Comparison of ENCODE assay signal across 18 mouse cellular contexts in the genomic region with DNA sequence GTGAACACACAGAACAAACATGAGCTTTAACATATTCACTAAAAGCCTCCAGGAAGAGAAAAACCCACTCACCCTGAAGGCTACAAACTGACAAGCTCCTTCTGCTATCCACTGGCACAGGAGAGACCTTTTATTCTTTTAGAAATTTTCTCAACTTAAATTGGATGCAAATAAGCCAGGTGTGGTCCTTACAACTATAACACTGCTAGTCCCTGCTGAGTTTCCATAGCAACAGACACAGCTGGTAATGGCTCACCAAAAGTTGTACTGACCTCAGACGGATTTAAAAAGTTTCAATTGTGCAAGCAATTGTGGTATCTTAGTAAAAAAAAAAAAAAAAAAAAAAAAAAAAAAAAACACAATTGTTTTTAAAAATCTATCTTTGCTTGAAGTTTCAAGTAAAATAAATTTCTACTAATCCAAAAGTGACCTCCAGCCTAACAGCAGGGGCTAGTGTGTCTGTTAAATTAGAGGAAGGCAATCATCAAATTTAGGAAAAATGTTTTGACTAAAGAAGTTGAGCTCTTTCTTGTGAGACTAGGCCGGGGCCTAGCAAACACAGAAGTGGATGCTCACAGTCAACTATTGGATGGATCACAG. TPM values are rescaled to one million over a fixed set of nuclear protein-coding genes. Genes with fewer than 3 reads are reported as not detected.
DNase-seq lines count a peak whose midpoint lies in the region; ATAC-seq and TF ChIP-seq lines count a peak whose summit lies in the region.
"Had no signal": no experiment of that assay in that cellular context is flagged by ENCODE, and none has a peak within 500 bp of the region (broad histone marks: within the 10 kb centered on the region; RNA-seq: fewer than 3 reads in every experiment).

No protein-coding gene starts in this region.

- no peak overlapping the region for H3K9ac ChIP-seq in midbrain, postnatal 0 days (replicated peaks; ENCODE audit: low read length, poor library complexity, severe bottlenecking)
- no peak overlapping the region for H3K9ac ChIP-seq in midbrain, embryonic 13.5 days (replicated peaks)
- no peak overlapping the region for H3K9ac ChIP-seq in embryonic facial prominence, embryonic 11.5 days (replicated peaks; ENCODE audit: low read length)
- H3K9ac ChIP-seq: liver, postnatal 0 days had no signal

- no peak overlapping the region for H3K4me3 ChIP-seq in midbrain, postnatal 0 days (ENCODE audit: low read depth, low read length)
- no peak overlapping the region for H3K4me3 ChIP-seq in midbrain, embryonic 13.5 days (replicated peaks)
- H3K4me3 ChIP-seq in embryonic facial prominence, embryonic 11.5 days (ENCODE audit: low read depth, low read length) = no peak overlapping the region
- H3K4me3 ChIP-seq: megakaryocyte, embryonic 14.5 days had no signal

- WGBS in midbrain, postnatal 0 days = 27% methylated on average over 2 of the region's 2 CpGs
- 20% methylated on average over 2 of the region's 2 CpGs for WGBS in midbrain, embryonic 13.5 days
- WGBS in embryonic facial prominence, embryonic 11.5 days = 52% methylated on average over 2 of the region's 2 CpGs

- no peaks in the 10 kb centered on the region for H3K4me1 ChIP-seq in midbrain, postnatal 0 days (ENCODE audit: insufficient read depth, low read length)
- H3K4me1 ChIP-seq in midbrain, embryonic 13.5 days (replicated peaks) = peaks cover 3% of the 10 kb centered on the region
- no peaks in the 10 kb centered on the region for H3K4me1 ChIP-seq in embryonic facial prominence, embryonic 11.5 days (ENCODE audit: control insufficient read depth, insufficient read depth, low read length)

- H3K27ac ChIP-seq in midbrain, postnatal 0 days (ENCODE audit: low read depth, low read length) = no peak overlapping the region
- H3K27ac ChIP-seq in midbrain, embryonic 13.5 days = no peak overlapping the region
- no peak overlapping the region for H3K27ac ChIP-seq in embryonic facial prominence, embryonic 11.5 days (replicated peaks; ENCODE audit: low read depth, low read length)

- ATAC-seq in midbrain, postnatal 0 days (ENCODE audit: low FRiP score) = no peak
- ATAC-seq in midbrain, embryonic 13.5 days = no peak
- no peak for ATAC-seq in embryonic facial prominence, embryonic 11.5 days (replicated peaks; ENCODE audit: insufficient number of reproducible peaks, low FRiP score, low TSS enrichment, low read depth)
- ATAC-seq: inflammation-experienced regulatory T-cells, adult 6 months; liver, postnatal 0 days had no signal

- no peak overlapping the region for H3K4me2 ChIP-seq in midbrain, postnatal 0 days (ENCODE audit: low read depth, low read length, poor library complexity, severe bottlenecking)
- no peak overlapping the region for H3K4me2 ChIP-seq in midbrain, embryonic 13.5 days (replicated peaks)
- no peak overlapping the region for H3K4me2 ChIP-seq in embryonic facial prominence, embryonic 11.5 days (ENCODE audit: low read depth, low read length)

- no peak for TF ChIP-seq CTCF in midbrain, postnatal 0 days (IDR thresholded peaks at IDR 0.05)

- no peaks in the 10 kb centered on the region for H3K9me3 ChIP-seq in midbrain, postnatal 0 days (ENCODE audit: low read length)
- H3K9me3 ChIP-seq in midbrain, embryonic 13.5 days = no peaks in the 10 kb centered on the region
- H3K9me3 ChIP-seq in embryonic facial prominence, embryonic 11.5 days (replicated peaks; ENCODE audit: control insufficient read depth, low read length) = no peaks in the 10 kb centered on the region
- H3K9me3 ChIP-seq: megakaryocyte, embryonic 14.5 days had no signal

- peak; percentile 17 for DNase-seq in midbrain, postnatal 0 days (ENCODE audit: low spot score)
- peak; percentile 65 for DNase-seq in R1 (ENCODE audit: low read depth, low spot score)
- DNase-seq in embryonic facial prominence, embryonic 11.5 days (ENCODE audit: low spot score) = peak; percentile 19
- peak; percentile 24 for DNase-seq in hindlimb bud, embryonic 11.5 days (ENCODE audit: extremely low spot score, low read depth, low spot score)
- no peak for DNase-seq in ovary, adult 18-20 months (ENCODE audit: low spot score)
- DNase-seq in right cerebral cortex, postnatal 4 days = no peak
- DNase-seq in frontal cortex, postnatal 14 days (ENCODE audit: low spot score in 2 of 2) = no peak
- DNase-seq: adrenal gland, postnatal 36 days; cerebellum, adult 9-10 months; heart, adult 18-20 months; kidney, adult 9 months; kidney, postnatal 36 days; liver; liver, postnatal 0 days; lung, postnatal 14 days had no signal

- H3K27me3 ChIP-seq in midbrain, postnatal 0 days (ENCODE audit: insufficient read depth, low read length) = no peaks in the 10 kb centered on the region
- H3K27me3 ChIP-seq in midbrain, embryonic 13.5 days = no peaks in the 10 kb centered on the region
- no peaks in the 10 kb centered on the region for H3K27me3 ChIP-seq in embryonic facial prominence, embryonic 11.5 days (ENCODE audit: control insufficient read depth, insufficient read depth, low read length)
- H3K27me3 ChIP-seq: megakaryocyte, embryonic 14.5 days had no signal

- no peaks in the 10 kb centered on the region for H3K36me3 ChIP-seq in midbrain, postnatal 0 days (ENCODE audit: insufficient read depth, low read length)
- no peaks in the 10 kb centered on the region for H3K36me3 ChIP-seq in midbrain, embryonic 13.5 days
- no peaks in the 10 kb centered on the region for H3K36me3 ChIP-seq in embryonic facial prominence, embryonic 11.5 days (replicated peaks; ENCODE audit: control insufficient read depth, insufficient read depth, low read depth, low read length)

RNA-seq across cellular contexts. Expression of gene Pou2f1, which starts 54.2 kb away (rescaled TPM):
- total RNA-seq in midbrain, postnatal 0 days (2014; rRNA removed) = 26.8 and 27.2 TPM in 2 replicates
- polyA plus RNA-seq in midbrain, postnatal 0 days (2015; fragmentation: Nextera tagmentation; extraction: Ambion mirVana) = 17.3 and 21.5 TPM in 2 replicates
- polyA plus RNA-seq in midbrain, embryonic 13.5 days (2015; fragmentation: Nextera tagmentation; extraction: Ambion mirVana) = 26.0 and 27.7 TPM in 2 replicates
- 22.1 and 22.8 TPM in 2 replicates for polyA plus RNA-seq in embryonic facial prominence, embryonic 11.5 days (2014; fragmentation: Nextera tagmentation; extraction: Ambion mirVana)

Comparison
In these comparisons a context has a peak if more than half of its experiments do, and no peak if none do; other contexts are left out.
1. DNase-seq: peak in midbrain, postnatal 0 days (single experiment), R1 (single experiment), embryonic facial prominence, embryonic 11.5 days (single experiment) and hindlimb bud, embryonic 11.5 days (single experiment); none in ovary, adult 18-20 months (single experiment), right cerebral cortex, postnatal 4 days (single experiment) and frontal cortex, postnatal 14 days (0 of 2).